Mouse (Mus musculus): Measurements from ENCODE around the gene Fcnb. TPM values are rescaled to one million over a fixed set of nuclear protein-coding genes. Genes with fewer than 3 reads are reported as not detected.

Fcnb gene
- total RNA-seq (2014; fragmentation: Nextera tagmentation), result not detected in 2 replicates
- total RNA-seq (2017), result not detected in 2 replicates
- not detected in 2 replicates for polyA plus RNA-seq (2012)

- Histone ChIP-seq H3K9me3 (replicated peaks) (peaks cover 6% of the 10 kb centered on the region), H3K27me3 (ENCODE audit: insufficient read depth, low read length) (0 out of 2 replicates have a peak, but pooled peaks cover 4% of the 10 kb centered on the region), H3K36me3 (replicated peaks) (no peaks in the 10 kb centered on the region), H3K4me3 (ENCODE audit: low read depth, low read length) (no peak within 1 kb of the TSS), H3K4me1 (ENCODE audit: insufficient read depth, low read depth, low read length) (peaks cover 28% of the 10 kb centered on the region)
- ATAC-seq (ENCODE audit: extremely low read depth, insufficient number of reproducible peaks, low FRiP score, poor library complexity, severe bottlenecking) (no peak), DNase-seq (ENCODE audit: low spot score) (no peak)
- TF ChIP-seq GATA2 (IDR thresholded peaks at IDR 0.05; ENCODE audit: borderline replicate concordance, low read depth, low read length) (no peak), TAL1 (conservative IDR thresholded peaks at IDR 0.05; ENCODE audit: low read depth, low read length) (no peak), GATA1 (IDR thresholded peaks at IDR 0.05; ENCODE audit: borderline replicate concordance, low read length) (no peak), POLR2AphosphoS5 (IDR thresholded peaks at IDR 0.05; ENCODE audit: insufficient replicate concordance, low read depth, low read length) (no peak), CTCF (IDR thresholded peaks at IDR 0.05; ENCODE audit: low read depth, low read length) (no peak)
Measured at GRCm38 (mm10) chr2:28084768-28085167, at the start of gene Fcnb. Gene Fcnb, minus strand, starts transcription at chr2:28084885.

GRCm38 (mm10) chr2:28133833-28134232 is 49.1 kb upstream of the Fcnb start:
- Histone ChIP-seq H3K36me3 (replicated peaks) (no peaks in the 10 kb centered on the region), H3K4me3 (ENCODE audit: low read depth, low read length) (no peak overlapping the region), H3K27me3 (ENCODE audit: insufficient read depth, low read length) (peaks cover 68% of the 10 kb centered on the region), H3K4me1 (ENCODE audit: insufficient read depth, low read depth, low read length) (peaks cover 4% of the 10 kb centered on the region; the same call in 1 of the 2 replicates), H3K9me3 (replicated peaks) (no peaks in the 10 kb centered on the region)
- DNase-seq (ENCODE audit: low spot score) (no peak), ATAC-seq (ENCODE audit: extremely low read depth, insufficient number of reproducible peaks, low FRiP score, poor library complexity, severe bottlenecking) (no peak)
- TF ChIP-seq GATA1 (IDR thresholded peaks at IDR 0.05; ENCODE audit: borderline replicate concordance, low read length) (no peak), POLR2AphosphoS5 (IDR thresholded peaks at IDR 0.05; ENCODE audit: insufficient replicate concordance, low read depth, low read length) (no peak), CTCF (IDR thresholded peaks at IDR 0.05; ENCODE audit: low read depth, low read length) (no peak), GATA2 (IDR thresholded peaks at IDR 0.05; ENCODE audit: borderline replicate concordance, low read depth, low read length) (no peak), TAL1 (conservative IDR thresholded peaks at IDR 0.05; ENCODE audit: low read depth, low read length) (no peak)

DNA sequence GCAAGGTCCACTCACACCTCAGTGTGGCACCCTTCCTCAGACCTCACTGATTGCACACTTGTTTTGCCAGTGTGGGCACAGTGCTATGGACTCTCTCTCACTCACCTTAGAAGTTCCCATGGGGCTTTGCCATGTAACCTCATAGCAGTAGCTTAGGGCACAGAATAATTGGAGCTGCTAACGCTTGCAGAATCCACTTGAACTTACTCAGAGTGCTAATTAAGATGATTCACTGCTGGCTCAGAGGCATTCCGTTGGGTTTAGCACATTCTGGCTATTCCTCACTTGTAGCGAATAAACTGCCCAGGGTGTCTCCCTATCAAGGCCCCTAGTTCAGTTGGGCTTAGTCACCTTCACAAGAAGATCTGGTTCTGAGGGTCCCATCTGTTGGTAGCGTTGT is 47.4 kb upstream of the Fcnb start:
- H3K9me3 ChIP-seq (replicated peaks), result no peaks in the 10 kb centered on the region
- no peaks in the 10 kb centered on the region for H3K4me1 ChIP-seq (ENCODE audit: insufficient read depth, low read depth, low read length)
- no peak for TF ChIP-seq CTCF (IDR thresholded peaks at IDR 0.05; ENCODE audit: low read depth, low read length)
- TF ChIP-seq TAL1 (conservative IDR thresholded peaks at IDR 0.05; ENCODE audit: low read depth, low read length), result no peak
- no peak for TF ChIP-seq GATA1 (IDR thresholded peaks at IDR 0.05; ENCODE audit: borderline replicate concordance, low read length)
- no peak for TF ChIP-seq POLR2AphosphoS5 (IDR thresholded peaks at IDR 0.05; ENCODE audit: insufficient replicate concordance, low read depth, low read length)
- no peak for TF ChIP-seq GATA2 (IDR thresholded peaks at IDR 0.05; ENCODE audit: borderline replicate concordance, low read depth, low read length)
- DNase-seq (ENCODE audit: low spot score) (no peak), ATAC-seq (ENCODE audit: extremely low read depth, insufficient number of reproducible peaks, low FRiP score, poor library complexity, severe bottlenecking) (no peak)
- no peak overlapping the region for H3K4me3 ChIP-seq (ENCODE audit: low read depth, low read length)
- H3K36me3 ChIP-seq (replicated peaks), result no peaks in the 10 kb centered on the region
- H3K27me3 ChIP-seq (ENCODE audit: insufficient read depth, low read length), result peaks cover 66% of the 10 kb centered on the region

- Histone ChIP-seq H3K4me1 (ENCODE audit: insufficient read depth, low read depth, low read length) (no peaks in the 10 kb centered on the region), H3K27me3 (ENCODE audit: insufficient read depth, low read length) (peaks cover 66% of the 10 kb centered on the region), H3K4me3 (ENCODE audit: low read depth, low read length) (no peak overlapping the region), H3K36me3 (replicated peaks) (no peaks in the 10 kb centered on the region), H3K9me3 (replicated peaks) (peaks cover 12% of the 10 kb centered on the region)
- TF ChIP-seq POLR2AphosphoS5 (IDR thresholded peaks at IDR 0.05; ENCODE audit: insufficient replicate concordance, low read depth, low read length) (no peak), GATA2 (IDR thresholded peaks at IDR 0.05; ENCODE audit: borderline replicate concordance, low read depth, low read length) (no peak), GATA1 (IDR thresholded peaks at IDR 0.05; ENCODE audit: borderline replicate concordance, low read length) (no peak), TAL1 (conservative IDR thresholded peaks at IDR 0.05; ENCODE audit: low read depth, low read length) (no peak), CTCF (IDR thresholded peaks at IDR 0.05; ENCODE audit: low read depth, low read length) (no peak)
- ATAC-seq (ENCODE audit: extremely low read depth, insufficient number of reproducible peaks, low FRiP score, poor library complexity, severe bottlenecking) (no peak), DNase-seq (ENCODE audit: low spot score) (no peak)
Measured at GRCm38 (mm10) chr2:28126763-28127438, 42.2 kb upstream of the Fcnb start.

DNA sequence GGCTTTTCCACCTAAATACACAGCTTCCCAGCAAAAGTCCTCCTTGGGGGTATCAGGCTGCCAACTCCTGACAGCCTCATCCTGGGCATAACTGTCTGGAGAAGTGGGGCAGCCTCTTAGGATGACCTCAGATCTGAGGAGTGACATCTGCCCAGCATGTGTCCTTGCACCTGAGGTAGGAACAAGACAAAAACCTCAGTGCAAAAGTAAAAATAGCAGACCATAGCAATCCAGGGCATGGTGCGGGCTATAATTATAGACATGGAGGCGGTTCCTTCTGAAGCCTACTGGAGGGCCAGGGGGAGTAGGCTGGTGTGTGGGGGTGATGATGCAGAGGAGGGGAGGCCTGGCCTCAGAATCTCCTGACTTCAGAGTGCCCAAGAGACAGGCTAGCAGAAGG is 39.2 kb upstream of the Fcnb start:
- no peak for DNase-seq (ENCODE audit: low spot score)
- H3K4me3 ChIP-seq (ENCODE audit: low read depth, low read length), result no peak overlapping the region
- no peaks in the 10 kb centered on the region for H3K36me3 ChIP-seq (replicated peaks)
- peaks cover 11% of the 10 kb centered on the region; the same call in 1 of the 2 replicates for H3K4me1 ChIP-seq (ENCODE audit: insufficient read depth, low read depth, low read length)
- peaks cover 18% of the 10 kb centered on the region for H3K9me3 ChIP-seq (replicated peaks)
- no peak for ATAC-seq (ENCODE audit: extremely low read depth, insufficient number of reproducible peaks, low FRiP score, poor library complexity, severe bottlenecking)
- H3K27me3 ChIP-seq (ENCODE audit: insufficient read depth, low read length), result peaks cover 61% of the 10 kb centered on the region
- TF ChIP-seq GATA1 (IDR thresholded peaks at IDR 0.05; ENCODE audit: borderline replicate concordance, low read length) (no peak), GATA2 (IDR thresholded peaks at IDR 0.05; ENCODE audit: borderline replicate concordance, low read depth, low read length) (no peak), CTCF (IDR thresholded peaks at IDR 0.05; ENCODE audit: low read depth, low read length) (no peak), POLR2AphosphoS5 (IDR thresholded peaks at IDR 0.05; ENCODE audit: insufficient replicate concordance, low read depth, low read length) (no peak), TAL1 (conservative IDR thresholded peaks at IDR 0.05; ENCODE audit: low read depth, low read length) (no peak)

DNA sequence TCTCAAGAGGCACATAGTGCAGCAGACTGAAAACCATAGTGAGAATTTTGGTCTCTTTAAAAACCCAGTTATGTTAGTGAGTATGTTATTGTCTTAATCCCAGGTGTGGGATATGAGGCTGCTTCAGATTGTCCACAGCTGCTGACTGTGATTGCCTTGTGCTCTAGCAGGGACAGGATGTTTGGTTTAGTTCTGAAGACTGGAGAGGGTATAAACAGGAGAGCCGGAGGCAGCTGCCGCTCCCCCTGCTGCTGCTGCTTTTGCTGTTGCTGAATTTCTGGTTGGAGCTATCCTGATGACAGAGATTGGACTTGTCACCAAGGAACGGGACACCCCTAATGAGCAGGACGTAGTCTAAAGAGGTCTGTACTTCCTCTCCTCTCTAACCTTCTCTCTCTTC is 36.6 kb upstream of the Fcnb start:
- Histone ChIP-seq H3K4me1 (ENCODE audit: insufficient read depth, low read depth, low read length) (peaks cover 19% of the 10 kb centered on the region; the same call in 1 of the 2 replicates), H3K4me3 (ENCODE audit: low read depth, low read length) (no peak overlapping the region), H3K9me3 (replicated peaks) (peaks cover 18% of the 10 kb centered on the region), H3K27me3 (ENCODE audit: insufficient read depth, low read length) (peaks cover 56% of the 10 kb centered on the region), H3K36me3 (replicated peaks) (no peaks in the 10 kb centered on the region)
- ATAC-seq (ENCODE audit: extremely low read depth, insufficient number of reproducible peaks, low FRiP score, poor library complexity, severe bottlenecking) (no peak), DNase-seq (ENCODE audit: low spot score) (no peak)
- TF ChIP-seq POLR2AphosphoS5 (IDR thresholded peaks at IDR 0.05; ENCODE audit: insufficient replicate concordance, low read depth, low read length), result no peak
- no peak for TF ChIP-seq CTCF (IDR thresholded peaks at IDR 0.05; ENCODE audit: low read depth, low read length)
- no peak for TF ChIP-seq GATA1 (IDR thresholded peaks at IDR 0.05; ENCODE audit: borderline replicate concordance, low read length)
- no peak for TF ChIP-seq GATA2 (IDR thresholded peaks at IDR 0.05; ENCODE audit: borderline replicate concordance, low read depth, low read length)
- no peak for TF ChIP-seq TAL1 (conservative IDR thresholded peaks at IDR 0.05; ENCODE audit: low read depth, low read length)

All from G1E (cell line).